Mouse (Mus musculus) liver, adult 2 months (tissue): Measurements from ENCODE around the gene Mfsd4b1. TPM values are rescaled to one million over a fixed set of nuclear protein-coding genes. Genes with fewer than 3 reads are reported as not detected.
A peak's percentile ranks its signal among the peaks of the same experiment; 100 is the strongest.

Source experiments
- DNase-seq: peaks from one replicate; pipeline ENCODE4 v3.0.0-alpha.2; 2011; ENCODE audit warnings: low read depth, low spot score; ENCODE audit errors: extremely low read depth
- H3K27ac ChIP-seq: fragments of 200-500 bp; replicated peaks from 2 replicates; pipeline ENCODE4 v1.5.1; 2012; ENCODE audit warnings: low read depth, mild to moderate bottlenecking, control low read depth, inconsistent platforms, low read length; ENCODE audit not compliant: insufficient read depth
- H3K27me3 ChIP-seq: fragments of 200-500 bp; 2 replicates; pipeline ENCODE4 v1.6.1; 2012; ENCODE audit warnings: mild to moderate bottlenecking, moderate library complexity, low read length, inconsistent platforms; ENCODE audit not compliant: control insufficient read depth, insufficient read depth
- H3K36me3 ChIP-seq: fragments of 200-500 bp; 2 replicates; pipeline ENCODE4 v1.6.1; 2012; ENCODE audit warnings: low read length, inconsistent platforms; ENCODE audit not compliant: control insufficient read depth, insufficient read depth
- H3K4me1 ChIP-seq: fragments of 200-500 bp; 2 replicates; pipeline ENCODE4 v1.6.1; 2011; ENCODE audit warnings: low read length; ENCODE audit not compliant: control insufficient read depth, insufficient read depth
- H3K4me3 ChIP-seq: fragments of 200-500 bp; 2 replicates; pipeline ENCODE4 v1.5.1; 2011; ENCODE audit warnings: low read depth, mild to moderate bottlenecking, control low read depth, low read length, moderate library complexity; ENCODE audit not compliant: insufficient read depth
- H3K79me2 ChIP-seq: fragments of 200-500 bp; 2 replicates; pipeline ENCODE4 v1.6.1; 2012; ENCODE audit warnings: inconsistent platforms, mild to moderate bottlenecking, low read length, moderate library complexity; ENCODE audit not compliant: control insufficient read depth, insufficient read depth
- H3K9ac ChIP-seq: fragments of 200-500 bp; 2 replicates; pipeline ENCODE4 v1.6.1; 2012; ENCODE audit warnings: low read depth, mild to moderate bottlenecking, control low read depth, inconsistent platforms, low read length
- CTCF ChIP-seq: fragments of 200-500 bp; IDR thresholded peaks from 2 replicates; pipeline ENCODE4 v1.5.1; 2011; ENCODE audit warnings: low read depth, low read length, control low read depth
- POLR2A ChIP-seq: fragments of 200-500 bp; IDR thresholded peaks from 2 replicates; pipeline ENCODE4 v1.6.1; 2011; ENCODE audit warnings: low read length, control low read depth; ENCODE audit not compliant: insufficient read depth; ENCODE audit errors: extremely low read depth
- WGBS: fragments of 180-500 bp; shearing (Covaris S2); methylation state at CpG from one replicate; pipeline ENCODE4 v1.1.7; 2018; 5-methylcytosine and 5-hydroxymethylcytosine counted together
- polyA plus RNA-seq: library from polyadenylated mRNA; depleted of rRNA; stranded (reverse); fragments of >200 nt; gene quantifications from 2 replicates; pipeline ENCODE4 v1.2.3, GENCODE M21; 2012; rRNA removed
- total RNA-seq: library from RNA; depleted of rRNA; stranded (reverse); fragments of >200 nt; gene quantifications from 2 replicates; pipeline ENCODE4 v1.2.3, GENCODE M21; 2014; rRNA removed

The Mfsd4b1 gene
- total and polyA plus RNA-seq, 2 experiments: 28.7 to 47.8 TPM

GRCm38 (mm10) chr10:39958266-39958665, 66.8 kb downstream of the Mfsd4b1 start:
- Histone ChIP-seq H3K4me3 (no peak overlapping the region), H3K27me3 (no peaks in the 10 kb centered on the region), H3K36me3 (no peaks in the 10 kb centered on the region), H3K4me1 (peaks cover 21% of the 10 kb centered on the region), H3K79me2 (no peaks in the 10 kb centered on the region), H3K27ac (no peak overlapping the region), H3K9ac (no peak overlapping the region)
- TF ChIP-seq POLR2A: no peak
- TF ChIP-seq CTCF: no peak
- WGBS: 68% methylated on average over 4 of the region's 4 CpGs
- peak; percentile 50 for DNase-seq

DNA sequence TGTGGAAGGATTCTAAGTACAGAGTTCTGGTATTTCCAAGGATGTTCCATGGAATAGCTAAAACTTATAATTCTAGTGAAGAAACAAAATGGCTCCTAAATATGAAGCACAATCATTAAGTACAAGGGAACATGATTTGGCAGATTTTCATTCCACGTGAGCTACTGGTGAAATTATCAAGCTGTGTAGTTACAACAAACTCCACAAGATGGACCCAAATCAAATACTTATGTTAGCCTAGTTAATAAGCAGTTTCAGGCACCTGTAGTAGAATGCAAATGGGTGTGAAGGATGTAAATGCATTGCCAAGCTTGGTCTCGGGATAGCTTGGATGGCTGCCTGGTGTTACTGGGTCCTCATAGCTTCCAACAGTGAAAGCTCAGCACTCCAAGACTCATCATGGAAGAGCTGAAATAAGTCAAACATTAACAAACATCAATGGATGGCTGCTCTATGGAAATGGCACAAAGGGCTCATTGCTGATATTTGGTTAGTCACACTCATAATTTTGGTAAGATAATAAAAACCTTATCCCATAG, 68.7 kb downstream of the Mfsd4b1 start:
- H3K4me3 ChIP-seq: no peak overlapping the region
- no peak for TF ChIP-seq POLR2A
- no peak for TF ChIP-seq CTCF
- H3K27me3 ChIP-seq: no peaks in the 10 kb centered on the region
- no peaks in the 10 kb centered on the region for H3K36me3 ChIP-seq
- peak; percentile 72 for DNase-seq
- peaks cover 21% of the 10 kb centered on the region for H3K4me1 ChIP-seq
- WGBS: 22% methylated on average over 2 of the region's 2 CpGs
- no peaks in the 10 kb centered on the region for H3K79me2 ChIP-seq
- no peak overlapping the region for H3K27ac ChIP-seq
- no peak overlapping the region for H3K9ac ChIP-seq

DNA sequence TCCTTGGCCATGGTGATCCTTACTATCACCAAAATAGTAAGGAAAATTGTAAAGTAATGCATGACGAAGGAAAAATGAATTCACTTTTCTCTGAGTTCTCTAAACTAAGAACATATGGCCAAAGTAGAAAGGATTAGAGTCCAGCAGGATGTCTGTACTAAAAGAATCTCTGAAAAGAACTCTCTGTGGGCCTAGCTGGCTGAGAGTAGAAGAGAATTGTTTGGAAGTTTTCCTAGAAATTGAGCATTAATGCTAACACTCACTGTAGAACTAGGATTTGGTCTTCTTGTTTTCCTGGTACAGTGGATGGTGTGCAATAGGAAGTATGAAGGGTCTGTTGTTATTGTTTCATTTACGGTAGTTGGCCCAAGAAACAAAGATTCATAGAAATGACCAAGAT, 69.9 kb downstream of the Mfsd4b1 start:
- WGBS: 88% methylated on average over 2 of the region's 2 CpGs

More for the DNA sequence above, 69.9 kb downstream of the Mfsd4b1 start:
- Histone ChIP-seq H3K79me2 (no peaks in the 10 kb centered on the region), H3K36me3 (peaks cover 1% of the 10 kb centered on the region; the same call in 1 of the 2 replicates), H3K4me1 (peaks cover 20% of the 10 kb centered on the region), H3K27ac (no peak overlapping the region), H3K4me3 (no peak overlapping the region), H3K27me3 (no peaks in the 10 kb centered on the region), H3K9ac (no peak overlapping the region)
- no peak for DNase-seq
- TF ChIP-seq CTCF (no peak), POLR2A (no peak)

Other genes with a start within 250 kb of the Mfsd4b1 start
- gene Mfsd4b4, start 126.0 kb downstream of the Mfsd4b1 start, total RNA-seq: 3.0 and 3.3 TPM in 2 replicates
- 1.3 and 1.7 TPM in 2 replicates for gene Mfsd4b4, start 126.0 kb downstream of the Mfsd4b1 start, polyA plus RNA-seq
- gene Mfsd4b2, start 98.3 kb downstream of the Mfsd4b1 start, total RNA-seq: not detected in 2 replicates
- not detected in 2 replicates for gene Mfsd4b2, start 98.3 kb downstream of the Mfsd4b1 start, polyA plus RNA-seq
- 21.8 and 25.0 TPM in 2 replicates for gene Mfsd4b3, start 65.1 kb downstream of the Mfsd4b1 start, total RNA-seq
- 14.2 and 17.2 TPM in 2 replicates for gene Mfsd4b3, start 65.1 kb downstream of the Mfsd4b1 start, polyA plus RNA-seq
- gene Mfsd4b5, start 38.6 kb downstream of the Mfsd4b1 start, total RNA-seq: 1.0 and 1.1 TPM in 2 replicates
- 0.62 and 0.92 TPM in 2 replicates for gene Mfsd4b5, start 38.6 kb downstream of the Mfsd4b1 start, polyA plus RNA-seq
- gene Slc16a10, start 117.0 kb upstream of the Mfsd4b1 start, total RNA-seq: 72.2 and 76.0 TPM in 2 replicates
- gene Slc16a10, start 117.0 kb upstream of the Mfsd4b1 start, polyA plus RNA-seq: 55.4 and 61.4 TPM in 2 replicates
- 7.4 and 11.2 TPM in 2 replicates for gene Rpf2, start 221.8 kb upstream of the Mfsd4b1 start, total RNA-seq
- gene Rpf2, start 221.8 kb upstream of the Mfsd4b1 start, polyA plus RNA-seq: 1.7 and 1.8 TPM in 2 replicates
- gene Gtf3c6, start 232.8 kb upstream of the Mfsd4b1 start, total RNA-seq: 6.5 and 7.7 TPM in 2 replicates
- gene Gtf3c6, start 232.8 kb upstream of the Mfsd4b1 start, polyA plus RNA-seq: 3.0 and 3.1 TPM in 2 replicates